Mouse (Mus musculus): ENCODE results near the gene Krtap10-4.

Gene Krtap10-4

GRCm38 (mm10) chr10:77826951-77827350 lies at the start of gene Krtap10-4:
Gene Krtap10-4, minus strand, starts transcription at chr10:77827095.
- no peak for DNase-seq

- DNase-seq: no peak
These were observed 42.8 kb upstream of the Krtap10-4 start for GRCm38 (mm10) chr10:77869651-77870050.

GRCm38 (mm10) chr10:77867546-77867945 lies 40.7 kb upstream of the Krtap10-4 start:
- no peak for DNase-seq

GRCm38 (mm10) chr10:77864762-77865143 lies 37.9 kb upstream of the Krtap10-4 start:
- peak; percentile 26 to 32 for DNase-seq

- DNase-seq: no peak
These were observed 37.3 kb upstream of the Krtap10-4 start for GRCm38 (mm10) chr10:77864067-77864761.

- no peak for DNase-seq
These were observed 34.8 kb upstream of the Krtap10-4 start, which contains the start of gene Gm3285 for GRCm38 (mm10) chr10:77861675-77862074. Gene Gm3285, plus strand, starts transcription at chr10:77861975.

GRCm38 (mm10) chr10:77852559-77852958 lies 25.7 kb upstream of the Krtap10-4 start, which contains the start of gene Gm10318:
Gene Gm10318, plus strand, starts transcription at chr10:77852859.
- DNase-seq: no peak

GRCm38 (mm10) chr10:77847538-77847937 lies 20.6 kb upstream of the Krtap10-4 start:
- no peak for DNase-seq

GRCm38 (mm10) chr10:77846961-77847360 lies 20.1 kb upstream of the Krtap10-4 start:
- DNase-seq: peak; percentile 64 to 77

- no peak for DNase-seq
These were observed 19.6 kb upstream of the Krtap10-4 start, which contains the start of gene Gm36176 for GRCm38 (mm10) chr10:77846503-77846902. Gene Gm36176, plus strand, starts transcription at chr10:77846803.

- no peak for DNase-seq
These were observed 12.1 kb upstream of the Krtap10-4 start for GRCm38 (mm10) chr10:77839006-77839405.

- no peak for DNase-seq
These were observed 8.8 kb upstream of the Krtap10-4 start, which contains the start of gene Krtap10-10 for GRCm38 (mm10) chr10:77835647-77836046. Gene Krtap10-10, plus strand, starts transcription at chr10:77835947.

- DNase-seq: no peak
These were observed 7.7 kb downstream of the Krtap10-4 start for GRCm38 (mm10) chr10:77819203-77819602.

GRCm38 (mm10) chr10:77818523-77818922 lies 8.4 kb downstream of the Krtap10-4 start:
- no peak for DNase-seq

GRCm38 (mm10) chr10:77815514-77815913 lies 11.4 kb downstream of the Krtap10-4 start:
- DNase-seq: peak in 1 of 2 experiments; percentile 26

GRCm38 (mm10) chr10:77814382-77814781 lies 12.5 kb downstream of the Krtap10-4 start, which contains the start of gene Gm2696:
Gene Gm2696, plus strand, starts transcription at chr10:77814682.
- no peak for DNase-seq

GRCm38 (mm10) chr10:77811743-77812142 lies 15.2 kb downstream of the Krtap10-4 start, which contains the start of gene Gm9507:
Gene Gm9507, minus strand, starts transcription at chr10:77811843.
- DNase-seq: no peak

- no peak for DNase-seq
These were observed 22.8 kb downstream of the Krtap10-4 start for GRCm38 (mm10) chr10:77804095-77804494.

GRCm38 (mm10) chr10:77798921-77799508 lies 27.9 kb downstream of the Krtap10-4 start, which contains the start of gene Gm19668:
Gene Gm19668, minus strand, starts transcription at chr10:77799133.
- DNase-seq: no peak

- peak; percentile 53 to 61 for DNase-seq
These were observed 28.6 kb downstream of the Krtap10-4 start for GRCm38 (mm10) chr10:77798164-77798920.

GRCm38 (mm10) chr10:77797677-77798076 lies 29.2 kb downstream of the Krtap10-4 start:
- DNase-seq: no peak

- DNase-seq: no peak
These were observed 31.9 kb downstream of the Krtap10-4 start, which contains the start of gene Gm9639 for GRCm38 (mm10) chr10:77794976-77795375. Gene Gm9639, minus strand, starts transcription at chr10:77795076.

- no peak for DNase-seq
These were observed 38.3 kb downstream of the Krtap10-4 start for GRCm38 (mm10) chr10:77788621-77789020.

Measured in cerebellum, postnatal 10 days (tissue).